Mouse (Mus musculus) spleen, embryonic (tissue): ENCODE results near the gene Antxr1.
"Not testable (repeated sequence)": the region's sequence is repeated elsewhere in the genome, so short reads cannot be mapped to it uniquely, and the experiment has no call there.

Source experiments
- CTCF ChIA-PET: fragments of 350-600 bp; sonication (Branson Sonifier 250); formaldehyde crosslinking; loops from one replicate; lab custom pipeline; 2022; lab: Charles Lee

The Antxr1 gene

DNA sequence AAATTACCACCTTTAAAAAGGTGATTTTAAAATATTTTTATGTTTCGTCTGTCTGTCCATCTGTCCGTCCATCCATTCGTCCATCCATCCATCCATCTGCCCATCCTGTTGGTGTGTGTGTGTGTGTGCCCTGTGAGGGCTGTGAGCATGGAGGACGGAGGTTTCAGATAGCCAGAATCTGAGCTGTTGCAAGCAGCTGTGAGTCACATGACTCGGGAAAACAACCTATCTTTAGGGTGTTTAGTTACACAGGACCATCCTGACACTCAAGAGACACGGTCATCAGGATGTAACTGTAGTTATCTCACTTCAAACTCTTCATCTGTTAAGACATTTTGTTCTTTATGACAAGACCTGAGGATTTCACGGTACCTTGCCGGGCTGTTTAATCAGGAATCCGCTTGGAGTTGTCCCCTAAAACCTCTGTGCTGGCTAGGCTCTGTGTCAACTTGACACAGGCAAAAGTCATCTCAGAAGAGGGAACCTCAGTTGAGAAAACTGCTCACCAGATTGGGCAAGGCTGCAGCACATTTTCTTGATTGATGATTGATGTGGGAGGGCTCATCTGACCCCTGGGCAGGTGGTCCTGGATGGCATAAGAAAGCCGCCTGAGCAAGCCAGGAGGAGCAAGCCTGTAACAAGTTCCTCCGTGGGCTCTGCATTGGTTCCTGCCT is 231.4 kb downstream of the Antxr1 start, which contains the start of gene D6Ertd527e:
Gene D6Ertd527e, plus strand, starts transcription at position 624 of the 674 bp plus-strand sequence.
- CTCF ChIA-PET: no interaction called here

DNA sequence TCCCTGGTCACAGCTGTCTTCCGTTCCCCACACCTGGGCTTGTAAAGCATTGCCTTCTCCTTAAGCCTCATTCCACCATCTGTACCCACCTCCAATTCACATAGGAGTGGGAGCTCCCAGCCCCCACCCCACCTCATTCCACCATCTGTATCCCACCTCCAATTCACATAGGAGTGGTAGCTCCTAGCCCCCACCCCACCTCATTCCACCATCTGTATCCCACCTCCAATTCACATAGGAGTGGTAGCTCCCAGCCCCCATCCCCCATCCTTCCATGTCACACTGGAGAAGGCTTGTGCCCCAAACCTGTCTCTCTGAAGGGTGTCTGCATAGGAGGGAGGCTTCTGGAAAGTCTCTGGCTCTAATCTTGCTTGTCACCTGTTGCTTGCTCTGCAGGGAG is 232.3 kb downstream of the Antxr1 start:
- CTCF ChIA-PET: interaction anchor here (0.5 to 0.8 kb wide), 3 partner anchors 18 to 229 kb away, joined by 3 to 9 read pairs (median 4); no protein-coding TSS in a partner anchor

DNA sequence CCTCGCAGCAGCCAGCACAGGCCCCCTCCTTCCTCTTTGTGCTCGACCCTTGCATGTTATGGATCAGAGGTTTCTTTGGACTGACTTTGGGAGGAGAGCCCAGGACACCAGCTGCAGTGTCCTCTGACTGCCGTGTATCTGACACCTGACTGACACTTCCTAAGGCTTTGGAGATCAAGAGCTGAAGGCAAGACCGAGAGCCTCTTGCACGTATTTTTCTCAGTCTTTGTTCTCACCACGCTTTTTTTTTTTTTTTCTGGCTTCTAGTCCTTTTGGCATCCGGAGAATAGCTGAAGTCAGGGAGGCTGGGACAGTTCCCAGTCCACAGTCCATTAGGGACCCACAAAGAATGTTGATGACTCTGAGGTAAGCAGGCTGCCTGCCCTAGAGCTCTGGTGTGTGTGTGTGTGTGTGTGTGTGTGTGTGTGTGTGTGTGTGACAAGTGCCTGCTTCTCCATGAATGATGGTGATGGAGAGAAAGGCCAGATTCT is 233.2 kb downstream of the Antxr1 start:
- CTCF ChIA-PET: interaction anchor here (0.7 to 1.1 kb wide), 3 partner anchors 10 to 230 kb away, joined by 3 to 9 read pairs (median 3); no protein-coding TSS in a partner anchor

DNA sequence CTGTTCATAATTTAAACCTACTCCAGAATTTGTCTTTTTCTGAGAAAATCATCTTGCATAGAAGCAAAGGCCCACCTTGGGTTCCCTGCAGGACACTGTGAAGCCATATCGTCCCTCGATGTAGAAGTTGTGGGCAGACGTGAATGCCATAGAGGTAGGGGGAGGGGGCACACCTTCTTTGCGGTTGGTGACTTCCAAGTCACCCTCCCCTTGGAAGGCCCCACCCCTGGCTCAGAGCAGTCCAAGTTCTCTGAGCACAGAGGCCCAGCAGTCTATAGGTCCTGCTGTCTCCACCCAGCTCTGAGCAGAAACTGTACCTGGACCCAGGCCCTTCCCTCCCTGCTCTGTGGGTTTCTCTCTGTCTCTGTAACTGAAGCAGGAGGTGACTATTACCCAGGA is 233.7 kb downstream of the Antxr1 start:
- CTCF ChIA-PET: interaction anchor here (0.6 to 1.6 kb wide), 6 partner anchors 11 to 237 kb away, joined by 3 to 5 read pairs (median 3); no protein-coding TSS in a partner anchor

DNA sequence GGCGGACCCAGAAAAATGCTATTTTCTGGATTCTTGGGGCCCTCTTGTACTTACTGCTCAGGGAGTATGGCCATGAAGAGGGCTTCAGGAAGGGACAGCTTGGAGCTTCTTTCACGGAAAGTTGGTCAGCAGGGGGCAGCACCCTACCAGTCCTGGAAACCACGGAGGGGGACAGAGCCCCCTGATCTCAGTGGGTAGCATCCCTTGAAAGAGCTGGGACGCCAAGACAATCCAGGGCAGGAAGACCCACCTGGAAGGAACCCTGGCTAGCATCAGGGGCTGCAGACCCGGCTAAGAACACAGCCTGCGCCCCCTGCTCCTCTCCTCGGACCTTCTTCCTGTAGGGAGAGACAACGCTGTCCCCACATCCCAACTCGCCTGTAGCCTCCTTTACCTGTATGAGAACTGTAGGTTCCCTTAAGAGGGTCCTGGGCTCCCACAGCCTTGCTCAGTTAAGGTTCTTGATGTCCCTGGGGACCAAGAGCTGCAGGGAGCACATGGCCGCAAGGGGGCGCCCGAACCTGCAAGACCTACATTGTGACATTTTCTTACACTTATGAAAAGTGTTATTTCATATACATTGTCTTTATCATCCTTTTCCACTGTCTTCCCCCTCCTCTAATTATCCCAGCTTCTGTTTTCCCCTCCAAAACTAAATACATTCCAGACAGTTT is 234.2 kb downstream of the Antxr1 start:
- CTCF ChIA-PET: interaction anchor here (0.6 to 1.6 kb wide), 8 partner anchors 118 to 238 kb away, joined by 3 to 11 read pairs (median 3); partner anchors contain the start of gene Antxr1

DNA sequence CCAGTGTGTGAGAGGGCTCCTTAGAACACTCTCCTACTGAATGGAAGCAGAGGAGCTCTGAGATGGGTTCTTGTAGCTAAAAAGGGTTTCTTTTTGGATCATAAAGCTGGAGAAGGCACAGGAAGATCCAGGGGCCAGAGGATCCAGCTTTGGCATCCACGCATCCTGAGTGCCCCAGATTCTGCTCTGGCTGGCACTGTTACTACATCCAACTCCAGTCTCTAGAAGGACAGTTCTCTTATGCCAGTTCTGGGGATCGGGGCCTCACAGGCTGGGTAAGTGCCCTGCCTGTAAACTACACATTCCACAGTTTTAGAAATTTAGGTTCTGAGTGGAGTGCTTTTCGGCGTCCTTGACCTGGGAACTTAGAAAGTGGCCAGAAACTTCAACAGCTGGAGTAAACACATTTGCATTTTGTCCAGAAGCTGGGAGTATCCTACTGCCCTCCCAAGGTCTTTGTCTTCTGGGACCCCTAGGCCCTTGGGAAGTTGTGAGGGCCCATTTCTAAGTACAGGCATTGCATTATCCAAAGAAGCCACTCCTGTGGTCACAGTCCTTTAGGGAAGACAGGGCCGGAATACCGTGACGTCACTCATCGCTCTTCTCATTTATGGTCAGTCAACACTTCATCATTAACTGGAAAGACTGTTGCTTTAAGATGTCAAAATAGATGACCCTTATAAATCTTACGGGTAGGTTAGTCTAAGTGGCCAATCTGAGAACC is 235.2 kb downstream of the Antxr1 start:
- CTCF ChIA-PET: interaction anchor here (0.7 to 1.6 kb wide), 6 partner anchors 66 to 239 kb away, joined by 3 to 11 read pairs (median 3); partner anchors contain the start of gene Antxr1

DNA sequence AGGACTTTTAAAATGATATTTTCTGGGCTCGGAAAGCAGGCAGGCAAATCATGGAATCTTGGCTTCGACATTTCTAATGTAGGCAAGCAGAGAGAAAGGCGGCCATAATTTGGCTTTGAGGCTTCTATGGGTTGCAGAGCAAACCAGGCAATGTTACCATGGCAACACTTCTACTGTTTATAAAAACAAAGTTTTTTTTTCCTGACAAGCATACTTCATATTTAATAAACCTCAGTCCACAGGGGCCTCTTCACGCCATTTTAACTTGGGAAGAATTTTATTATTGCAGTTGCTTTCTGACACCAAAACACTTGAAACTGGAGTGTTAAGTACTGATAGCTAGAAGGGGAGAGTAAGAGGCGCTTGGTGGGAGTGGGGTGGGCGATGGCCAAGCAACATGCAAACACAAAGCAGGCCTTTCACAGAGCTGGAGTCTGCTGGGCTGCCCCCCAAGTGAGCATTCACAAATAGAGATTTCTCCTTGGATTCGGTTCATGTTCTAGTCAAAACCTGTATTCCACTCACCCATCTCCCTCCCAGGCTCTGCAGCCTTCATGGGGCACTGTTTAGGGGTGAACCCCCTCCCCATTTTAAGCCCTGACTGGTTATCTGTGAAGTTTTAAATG is 235.8 kb downstream of the Antxr1 start:
- CTCF ChIA-PET: no interaction called here

DNA sequence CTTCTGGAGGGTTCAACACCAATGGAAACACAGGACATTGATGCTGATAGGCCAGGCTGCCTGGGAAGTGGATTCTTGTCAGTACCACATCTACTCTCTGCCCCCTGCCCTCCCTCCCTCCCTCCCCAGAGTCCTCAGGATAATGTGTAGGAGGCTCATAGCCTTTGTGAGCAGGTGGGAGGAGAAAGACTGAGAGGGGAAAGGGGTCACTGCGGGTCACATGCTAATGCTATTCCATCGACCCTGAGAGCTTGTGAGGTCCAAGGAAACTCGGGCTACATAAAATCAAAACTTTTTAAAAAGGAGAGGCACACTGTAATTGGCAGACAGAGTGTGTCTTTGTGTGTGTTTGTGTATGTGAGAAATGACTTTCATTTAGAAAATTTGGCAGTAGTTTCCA is 236.4 kb downstream of the Antxr1 start:
- CTCF ChIA-PET: no interaction called here

DNA sequence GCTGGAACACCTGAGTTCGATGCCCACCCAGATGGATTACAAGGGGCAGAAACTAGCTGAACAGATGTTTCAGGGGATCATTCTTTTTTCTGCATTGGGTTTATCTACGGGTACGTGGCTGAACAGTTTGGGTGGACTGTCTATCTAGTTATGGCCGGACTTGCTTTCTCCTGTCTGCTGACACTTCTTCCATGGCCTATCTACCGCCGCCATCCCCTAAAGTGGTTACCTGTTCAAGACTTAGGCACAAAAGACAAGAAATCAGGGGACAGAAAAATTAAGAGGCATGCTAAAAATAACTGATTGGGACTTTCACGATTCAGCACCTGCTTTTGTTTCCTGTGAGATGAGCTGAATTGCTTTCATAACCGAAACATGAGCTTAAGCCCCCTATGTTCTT is 242.0 kb downstream of the Antxr1 start:
- CTCF ChIA-PET: not testable (repeated sequence)

DNA sequence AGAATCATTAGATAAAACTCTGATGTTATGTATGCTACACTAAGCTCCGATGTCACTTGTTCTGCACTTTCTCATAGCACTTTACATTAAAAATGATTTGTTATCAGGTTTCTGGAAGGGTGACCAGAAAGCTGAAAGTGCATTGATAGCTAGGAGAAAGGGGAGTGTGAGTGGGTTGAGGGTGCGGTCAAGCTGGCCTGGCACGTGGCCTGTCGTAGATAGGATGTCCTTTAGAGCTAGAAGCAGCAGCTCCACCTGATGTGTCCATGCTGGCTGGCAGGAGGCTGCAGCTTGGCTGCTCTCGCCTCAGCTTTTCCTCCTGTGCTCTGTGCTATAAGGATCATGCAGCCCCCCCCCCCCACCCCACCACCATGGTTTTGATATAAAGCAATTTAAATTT is 243.1 kb downstream of the Antxr1 start:
- CTCF ChIA-PET: no interaction called here

DNA sequence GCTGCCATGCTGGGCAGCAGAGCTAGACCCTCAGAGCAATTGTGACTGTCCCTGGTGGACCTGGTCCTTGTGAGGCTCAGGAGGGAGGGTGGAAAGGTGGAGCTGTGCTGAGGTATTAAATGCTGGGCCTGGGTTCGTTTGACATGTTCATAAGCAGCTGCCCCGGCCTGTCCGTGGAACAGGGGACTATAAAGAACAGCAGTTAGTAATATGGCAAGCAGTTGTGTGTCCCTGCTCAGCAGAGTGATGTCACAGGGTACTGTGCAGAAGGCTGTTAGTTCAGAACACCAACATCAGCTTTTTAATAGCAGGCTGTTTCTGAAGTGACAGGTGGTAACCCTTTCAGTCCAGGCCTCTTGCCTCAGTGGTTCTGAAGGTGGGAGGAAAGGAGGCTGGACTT is 244.7 kb downstream of the Antxr1 start:
- CTCF ChIA-PET: no interaction called here

DNA sequence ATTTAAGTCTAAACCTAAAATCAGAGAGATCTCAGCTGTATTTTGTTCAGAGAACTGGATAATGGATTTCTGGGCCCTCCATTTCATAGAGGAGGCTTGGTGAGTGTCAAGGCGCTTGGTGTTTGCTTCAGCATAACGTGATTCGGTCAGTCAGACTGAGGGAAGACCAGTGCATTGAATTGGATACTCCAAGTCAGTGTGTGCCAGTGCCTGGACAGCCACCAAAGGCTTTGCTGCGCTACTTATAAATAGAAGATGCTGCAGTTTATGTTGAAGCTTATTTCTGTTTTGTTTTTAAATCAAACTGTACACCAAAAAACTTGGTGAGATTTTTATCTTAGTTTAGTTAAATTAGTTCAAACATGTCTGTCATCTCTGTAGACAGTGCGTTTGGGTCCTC is 247.3 kb downstream of the Antxr1 start:
- CTCF ChIA-PET: no interaction called here

DNA sequence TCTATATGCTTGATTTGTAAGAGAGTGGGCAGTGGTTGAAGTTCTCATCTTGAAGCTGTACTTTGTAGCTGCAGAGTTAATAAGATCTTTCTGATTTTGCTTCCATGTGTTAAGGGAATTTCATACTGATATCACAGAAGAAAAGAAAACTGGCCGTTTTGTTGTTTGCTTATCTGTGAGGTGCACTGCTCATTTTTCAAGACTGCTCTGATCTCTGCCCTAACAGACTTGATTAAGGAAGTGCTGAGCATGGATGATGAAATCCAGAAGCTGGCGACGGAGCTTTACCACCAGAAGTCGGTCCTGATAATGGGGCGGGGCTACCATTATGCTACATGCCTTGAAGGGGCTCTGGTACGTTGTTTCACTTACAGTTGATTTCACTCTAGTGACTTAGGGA is 250.6 kb downstream of the Antxr1 start:
- CTCF ChIA-PET: no interaction called here
